Comparison of ENCODE assay signal across 8 mouse cellular contexts in the genomic region with DNA sequence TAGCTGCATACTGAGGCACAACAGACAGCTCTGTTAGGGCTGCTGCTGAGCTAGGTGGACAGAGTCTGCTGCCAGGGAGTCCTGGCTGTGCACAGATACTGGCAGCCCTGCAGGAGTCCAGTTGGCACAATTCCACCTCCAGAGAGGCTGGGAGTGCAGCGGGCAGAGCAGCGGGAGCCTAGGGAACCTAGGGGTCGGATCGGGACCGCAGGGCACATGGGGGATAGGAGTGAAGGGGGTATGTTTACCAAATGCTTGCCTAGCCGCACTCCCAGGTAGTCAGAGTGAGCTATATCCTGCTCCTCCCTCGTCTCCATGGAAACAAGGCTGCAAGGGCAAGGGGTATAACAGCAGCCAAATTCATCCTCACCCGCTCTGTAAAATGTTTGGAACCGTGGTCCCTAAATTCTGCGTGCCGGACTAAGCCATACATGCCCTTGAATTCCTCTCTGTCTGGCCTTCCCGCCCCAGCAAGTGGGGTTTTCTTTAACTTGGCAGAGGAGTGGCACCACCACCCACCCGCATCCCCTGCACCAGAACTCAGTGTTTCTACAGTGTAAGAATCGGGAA. TPM values are rescaled to one million over a fixed set of nuclear protein-coding genes. Genes with fewer than 3 reads are reported as not detected.
DNase-seq lines count a peak whose midpoint lies in the region; ATAC-seq and TF ChIP-seq lines count a peak whose summit lies in the region.

No protein-coding gene starts in this region.

- no peaks in the 10 kb centered on the region for H3K9me3 ChIP-seq in heart, embryonic 10.5 days
- H3K9me3 ChIP-seq in neural tube, embryonic 14.5 days (ENCODE audit: control insufficient read depth, low read length): no peaks in the 10 kb centered on the region

- H3K27ac ChIP-seq in testis, adult 2 months (ENCODE audit: control insufficient read depth, insufficient read depth, low read depth, low read length): 0 out of 2 replicates have a peak overlapping the region, but pooled peaks have one; percentile 3
- peak overlapping the region; percentile 82 for H3K27ac ChIP-seq in heart, embryonic 10.5 days
- no peak overlapping the region for H3K27ac ChIP-seq in neural tube, embryonic 14.5 days (ENCODE audit: low read depth, low read length)

- TF ChIP-seq CTCF in testis, adult 2 months (IDR thresholded peaks at IDR 0.05; ENCODE audit: control insufficient read depth, insufficient read depth, insufficient replicate concordance, low read depth, low read length): no peak

- peak overlapping the region; percentile 21; the same call in 1 of the 2 replicates for H3K4me2 ChIP-seq in neural tube, embryonic 14.5 days (ENCODE audit: low read depth, low read length)

- 28% methylated on average over 14 of the region's 14 CpGs for whole genome bisulfite sequencing in heart, embryonic 10.5 days
- WGBS in neural tube, embryonic 14.5 days: 18% methylated on average over 14 of the region's 14 CpGs

- no peak overlapping the region for H3K4me3 ChIP-seq in testis, adult 2 months (ENCODE audit: control insufficient read depth, low read depth, low read length)
- peak overlapping the region; percentile 60 for H3K4me3 ChIP-seq in heart, embryonic 10.5 days
- no peak overlapping the region for H3K4me3 ChIP-seq in neural tube, embryonic 14.5 days (ENCODE audit: low read depth, low read length)

- H3K9ac ChIP-seq in neural tube, embryonic 14.5 days (replicated peaks; ENCODE audit: low read depth, low read length): no peak overlapping the region

- peak; percentile 42 for DNase-seq in embryo, embryonic 10 days (ENCODE audit: low spot score)
- DNase-seq in embryo, embryonic 9.5 days (ENCODE audit: extremely low spot score): no peak
- no peak for DNase-seq in testis, postnatal 10 days (ENCODE audit: low spot score)
- no peak for DNase-seq in heart, embryonic 10.5 days (ENCODE audit: low spot score)
- peak; percentile 37 to 47 for DNase-seq in kidney, postnatal 4 days
- DNase-seq in spleen, postnatal 14 days (ENCODE audit: low spot score in 2 of 2): no peak

- no peaks in the 10 kb centered on the region for H3K36me3 ChIP-seq in testis, adult 2 months (ENCODE audit: control insufficient read depth, insufficient read depth, low read length)
- H3K36me3 ChIP-seq in heart, embryonic 10.5 days: no peaks in the 10 kb centered on the region
- H3K36me3 ChIP-seq in neural tube, embryonic 14.5 days (ENCODE audit: control insufficient read depth, insufficient read depth, low read length): no peaks in the 10 kb centered on the region

- peaks cover 8% of the 10 kb centered on the region for H3K4me1 ChIP-seq in testis, adult 2 months (ENCODE audit: control insufficient read depth, insufficient read depth, low read length)
- peaks cover 19% of the 10 kb centered on the region for H3K4me1 ChIP-seq in heart, embryonic 10.5 days
- peaks cover 10% of the 10 kb centered on the region; the same call in 1 of the 2 replicates for H3K4me1 ChIP-seq in neural tube, embryonic 14.5 days (ENCODE audit: control insufficient read depth, insufficient read depth, low read length)

- H3K27me3 ChIP-seq in testis, adult 2 months (ENCODE audit: control insufficient read depth, insufficient read depth, low read length): no peaks in the 10 kb centered on the region
- peaks cover 35% of the 10 kb centered on the region for H3K27me3 ChIP-seq in heart, embryonic 10.5 days (ENCODE audit: insufficient read depth, poor library complexity, severe bottlenecking)
- no peaks in the 10 kb centered on the region for H3K27me3 ChIP-seq in neural tube, embryonic 14.5 days (ENCODE audit: control insufficient read depth, insufficient read depth, low read length)

- TF ChIP-seq POLR2A in testis, adult 2 months (IDR thresholded peaks at IDR 0.05; ENCODE audit: control insufficient read depth, low read depth, low read length): no peak

- ATAC-seq in neural tube, embryonic 14.5 days (ENCODE audit: low read depth): peak; percentile 78

RNA-seq across cellular contexts. Expression of a gene that starts 17.3 kb away (rescaled TPM):
- polyA plus RNA-seq in testis, adult 2 months (2012; rRNA removed): 4.5 and 4.7 TPM in 2 replicates
- polyA plus RNA-seq in heart, embryonic 10.5 days (2016; fragmentation: Nextera tagmentation; extraction: Ambion mirVana): 21.7 and 36.9 TPM in 2 replicates
- 9.2 and 14.5 TPM in 2 replicates for polyA plus RNA-seq in neural tube, embryonic 14.5 days (2014; fragmentation: Nextera tagmentation; extraction: Ambion mirVana)

RNA-seq across cellular contexts. Expression of a gene that starts 24.0 kb away (rescaled TPM):
- 9.3 and 10.8 TPM in 2 replicates for polyA plus RNA-seq in testis, adult 2 months (2012; rRNA removed)
- 16.0 and 17.2 TPM in 2 replicates for polyA plus RNA-seq in heart, embryonic 10.5 days (2016; fragmentation: Nextera tagmentation; extraction: Ambion mirVana)
- 5.6 and 7.2 TPM in 2 replicates for polyA plus RNA-seq in neural tube, embryonic 14.5 days (2014; fragmentation: Nextera tagmentation; extraction: Ambion mirVana)

RNA-seq across cellular contexts. Expression of a gene that starts 49.8 kb away (rescaled TPM):
- polyA plus RNA-seq in testis, adult 2 months (2012; rRNA removed): 102 and 118 TPM in 2 replicates
- polyA plus RNA-seq in heart, embryonic 10.5 days (2016; fragmentation: Nextera tagmentation; extraction: Ambion mirVana): 9.7 and 13.5 TPM in 2 replicates
- 27.3 and 28.9 TPM in 2 replicates for polyA plus RNA-seq in neural tube, embryonic 14.5 days (2014; fragmentation: Nextera tagmentation; extraction: Ambion mirVana)

Comparison
In these comparisons a context has a peak if more than half of its experiments do, and no peak if none do; other contexts are left out.
1. DNase-seq: peak in embryo, embryonic 10 days (single experiment) and kidney, postnatal 4 days (2 of 2); none in embryo, embryonic 9.5 days (single experiment), testis, postnatal 10 days (single experiment), heart, embryonic 10.5 days (single experiment) and spleen, postnatal 14 days (0 of 2).